19 mouse cellular contexts compared by ENCODE assay signal in the genomic region with DNA sequence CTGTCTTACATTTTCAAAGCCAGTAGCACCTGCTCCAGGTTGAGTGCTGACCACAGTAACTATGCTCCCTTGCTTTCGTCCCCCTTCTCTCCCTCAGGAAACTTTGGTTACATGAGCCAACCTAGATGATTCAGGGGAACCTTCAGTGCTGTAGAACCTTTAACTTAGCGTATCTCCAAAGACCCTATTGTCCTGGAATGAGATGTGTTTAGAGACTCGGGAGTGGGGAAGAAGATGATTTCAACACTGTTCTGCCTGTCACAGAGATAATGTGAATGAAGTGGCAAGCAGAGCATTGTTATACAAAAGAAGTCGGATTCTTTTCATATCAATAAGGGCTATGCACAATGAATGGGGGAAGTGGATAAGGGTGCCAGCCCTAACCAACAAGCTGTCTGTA.
"Had no signal": no experiment of that assay in that cellular context is flagged by ENCODE, and none has a peak within 500 bp of the region (broad histone marks: within the 10 kb centered on the region; RNA-seq: fewer than 3 reads in every experiment).

No protein-coding gene starts in this region.

- DNase-seq: kidney, adult 18-20 months; kidney, adult 9 months; kidney, postnatal 14 days; kidney, postnatal 4 days; liver, embryonic 13.5 days; lung, adult 2 months; lung, postnatal 14 days; lung, postnatal 4 days; retina, postnatal 1 day; right cerebral cortex, postnatal 25 days; spleen, adult 18-20 months; thymus, postnatal 25 days had no signal

- H3K4me3 ChIP-seq: left cerebral cortex, adult 2 months; liver, embryonic 13.5 days; midbrain, embryonic 10.5 days; midbrain, embryonic 13.5 days; myocyte; neural tube, embryonic 13.5 days; stomach, embryonic 15.5 days had no signal

- ATAC-seq: midbrain, embryonic 13.5 days; midbrain, embryonic 16.5 days had no signal

- H3K4me1 ChIP-seq: liver, embryonic 13.5 days; midbrain, embryonic 10.5 days; midbrain, embryonic 13.5 days; neural tube, embryonic 13.5 days; stomach, embryonic 15.5 days had no signal

- H3K9ac ChIP-seq: liver, embryonic 13.5 days; midbrain, embryonic 13.5 days; neural tube, embryonic 13.5 days; stomach, embryonic 15.5 days had no signal

- H3K36me3 ChIP-seq: liver, embryonic 13.5 days; midbrain, embryonic 10.5 days; midbrain, embryonic 13.5 days; neural tube, embryonic 13.5 days; stomach, embryonic 15.5 days had no signal

- H3K9me3 ChIP-seq: liver, embryonic 13.5 days; midbrain, embryonic 10.5 days; neural tube, embryonic 13.5 days; stomach, embryonic 15.5 days had no signal

- H3K27ac ChIP-seq: left cerebral cortex, adult 2 months; liver, embryonic 13.5 days; midbrain, embryonic 10.5 days; midbrain, embryonic 13.5 days; neural tube, embryonic 13.5 days; stomach, embryonic 15.5 days had no signal
